Mouse (Mus musculus) NIH3T3 (cell line): ENCODE measurements around the gene Dgka.
"Not testable (repeated sequence)": the region's sequence is repeated elsewhere in the genome, so short reads cannot be mapped to it uniquely, and the experiment has no call there.

Experiments used
- DNase-seq: peaks from one replicate; pipeline ENCODE4 v3.0.0-alpha.2; 2012; ENCODE audit warnings: low read depth

Dgka gene

DNA sequence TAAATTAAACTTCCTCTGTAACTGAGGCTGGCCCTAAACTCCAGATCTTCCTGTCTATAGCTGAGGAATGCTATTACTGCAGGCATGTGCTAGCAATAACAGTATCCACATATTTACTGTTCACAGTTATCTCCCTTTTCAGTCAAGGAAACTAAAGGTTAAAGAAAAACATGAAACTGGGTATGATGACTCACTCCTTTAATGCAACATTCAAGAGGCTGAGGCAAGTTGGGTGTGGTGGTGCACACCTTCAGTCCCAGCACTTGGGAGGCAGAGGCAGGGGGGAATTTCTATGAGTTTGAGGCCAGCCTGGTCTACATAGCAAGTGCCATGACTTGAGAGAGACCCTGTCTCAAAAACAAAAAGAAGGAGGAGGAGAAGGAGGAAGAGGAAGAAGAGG, 12.7 kb downstream of the Dgka start:
- DNase-seq = peak; percentile 38

DNA sequence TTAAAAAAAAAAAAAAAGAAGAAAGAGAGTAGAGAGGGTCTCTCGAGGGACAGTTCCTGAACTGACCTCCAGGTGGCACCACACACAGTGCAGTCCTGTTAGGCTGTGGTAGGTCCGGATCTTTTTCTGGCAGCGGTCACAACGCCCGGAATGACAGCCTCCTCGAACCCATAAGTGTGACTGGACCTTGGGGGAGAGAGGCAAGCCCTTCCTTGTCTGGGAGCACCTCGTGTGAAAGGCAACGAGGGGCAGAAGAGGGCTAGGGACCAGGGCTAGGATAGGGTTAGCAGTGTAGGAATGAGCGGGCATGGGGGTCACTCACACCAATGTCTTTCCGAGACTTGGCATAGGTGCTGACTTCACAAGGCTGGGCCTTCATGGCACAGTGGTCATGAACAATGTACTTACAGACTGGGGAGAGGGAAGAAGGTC, 13.6 kb downstream of the Dgka start:
- peak; percentile 86 for DNase-seq

DNA sequence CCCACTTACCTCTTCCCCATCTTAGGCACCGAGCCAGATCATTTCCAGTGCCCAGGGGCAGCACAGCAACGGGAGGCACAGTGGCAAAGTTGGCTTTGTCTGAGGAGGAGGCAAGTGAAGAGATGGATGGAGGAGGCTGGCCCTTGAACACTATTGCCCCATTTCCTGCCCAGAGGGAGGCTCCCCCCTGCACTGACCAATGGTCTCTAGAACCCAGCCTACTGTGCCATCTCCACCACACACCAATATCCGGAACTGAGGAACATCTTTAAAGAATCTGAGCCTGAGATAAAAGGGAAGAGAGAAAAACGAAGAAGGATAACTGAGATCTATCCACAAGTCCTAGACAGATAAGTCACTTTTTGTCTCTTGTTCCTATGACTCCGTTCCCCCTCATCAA, 16.6 kb downstream of the Dgka start:
- no peak for DNase-seq

GRCm38 (mm10) chr10:128725466-128725865, 19.2 kb downstream of the Dgka start:
- DNase-seq = not testable (repeated sequence)

DNA sequence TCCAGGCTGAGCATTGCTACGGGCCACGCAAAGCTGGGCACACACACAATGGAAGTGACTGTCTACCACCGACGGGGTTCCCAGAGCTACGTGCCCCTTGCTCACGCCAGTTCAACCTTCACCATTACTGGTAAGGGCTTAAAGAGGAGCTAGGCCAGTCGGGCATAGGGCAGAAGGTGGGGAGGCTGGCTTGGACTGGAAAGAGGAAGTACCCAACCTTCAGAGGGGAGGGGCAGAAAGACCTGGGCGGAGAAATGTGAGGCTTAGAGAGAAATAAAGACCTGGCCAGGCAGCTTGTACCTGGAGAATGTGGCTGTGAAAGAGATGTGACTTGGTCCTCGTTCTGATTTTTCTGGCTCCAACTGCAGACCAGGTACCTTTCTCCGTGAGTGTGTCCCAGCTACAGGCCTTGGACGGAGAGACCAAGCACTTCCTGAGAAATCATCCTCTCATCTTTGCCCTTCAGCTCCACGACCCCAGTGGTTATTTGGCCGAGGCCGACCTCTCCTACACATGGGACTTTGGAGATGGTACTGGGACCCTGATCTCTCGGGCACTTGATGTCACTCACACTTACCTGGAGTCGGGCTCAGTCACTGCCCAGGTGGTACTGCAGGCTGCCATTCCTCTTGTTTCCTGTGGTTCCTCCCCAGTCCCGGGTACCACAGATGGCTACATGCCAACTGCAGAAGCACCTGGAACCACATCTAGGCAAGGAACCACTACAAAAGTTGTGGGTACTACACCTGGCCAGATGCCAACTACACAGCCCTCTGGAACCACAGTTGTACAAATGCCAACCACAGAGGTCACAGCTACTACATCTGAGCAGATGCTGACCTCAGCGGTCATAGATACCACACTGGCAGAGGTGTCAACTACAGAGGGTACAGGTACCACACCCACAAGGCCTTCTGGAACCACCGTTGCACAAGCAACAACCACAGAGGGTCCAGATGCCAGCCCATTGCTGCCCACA, 28.8 kb downstream of the Dgka start:
- DNase-seq = no peak

GRCm38 (mm10) chr10:128711318-128711717, 33.3 kb downstream of the Dgka start:
- not testable (repeated sequence) for DNase-seq

DNA sequence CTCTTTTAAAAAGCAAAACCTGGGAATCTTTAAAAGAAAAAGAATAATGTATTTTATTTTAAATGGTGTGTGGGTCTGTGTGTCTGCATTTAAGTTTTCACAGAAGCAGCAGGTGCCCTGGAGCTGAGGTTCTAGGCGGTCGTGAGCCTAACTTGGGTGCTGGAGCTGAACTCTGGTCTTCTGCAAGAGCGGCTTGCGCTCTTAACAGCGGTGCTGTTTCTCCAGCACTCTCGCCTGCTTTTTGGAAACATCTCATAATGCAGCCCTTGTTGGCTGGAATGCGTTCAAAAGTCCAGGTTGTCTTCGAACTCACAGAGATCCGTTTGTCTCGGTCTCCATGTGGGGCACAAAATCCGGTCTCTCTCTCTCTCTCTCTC, 39.4 kb downstream of the Dgka start:
- peak; percentile 42 for DNase-seq

DNA sequence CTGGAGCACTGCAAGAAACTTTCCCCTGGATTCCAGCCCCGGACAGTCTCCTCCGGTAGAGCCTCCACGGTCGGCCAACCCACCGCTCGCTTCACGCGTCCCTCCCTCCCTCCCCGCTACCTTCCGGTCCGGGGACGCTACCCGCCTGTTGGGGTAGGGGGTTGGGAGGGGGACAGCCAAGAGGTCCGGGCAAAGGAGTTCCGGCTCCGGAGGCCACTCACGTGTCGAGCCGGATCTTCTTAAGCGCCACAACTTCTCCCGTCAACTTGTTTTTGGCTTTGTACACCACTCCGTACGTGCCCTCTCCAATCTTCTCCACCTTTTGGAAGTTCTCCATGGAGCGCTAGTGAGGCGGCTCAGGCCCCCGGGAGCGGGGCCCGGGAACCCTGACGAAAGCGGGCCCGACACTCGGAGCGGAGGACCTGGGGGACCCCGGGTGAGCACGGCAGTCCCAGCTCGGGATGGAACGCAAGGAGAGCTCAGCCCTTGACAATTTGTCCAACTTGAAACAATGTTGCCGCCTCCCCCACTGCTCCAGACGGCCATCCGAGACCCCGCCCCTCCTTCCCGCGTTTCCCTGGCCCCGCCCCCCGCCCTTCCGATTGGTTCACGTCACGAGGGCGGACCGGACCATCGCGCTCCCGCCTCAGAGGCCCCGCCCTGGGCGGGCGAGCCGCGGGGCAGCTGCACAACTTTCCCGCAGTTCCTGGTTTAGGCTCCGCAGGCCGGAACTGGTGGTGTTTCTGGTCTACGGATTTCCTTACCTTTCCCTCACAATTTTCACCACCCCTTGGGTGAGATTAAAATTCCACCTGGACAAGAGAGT, 40.0 kb downstream of the Dgka start, which contains the start of gene Cdk2:
Gene Cdk2, minus strand, starts transcription at position 541 of the 826 bp plus-strand sequence.
- DNase-seq = peak; percentile 98

DNA sequence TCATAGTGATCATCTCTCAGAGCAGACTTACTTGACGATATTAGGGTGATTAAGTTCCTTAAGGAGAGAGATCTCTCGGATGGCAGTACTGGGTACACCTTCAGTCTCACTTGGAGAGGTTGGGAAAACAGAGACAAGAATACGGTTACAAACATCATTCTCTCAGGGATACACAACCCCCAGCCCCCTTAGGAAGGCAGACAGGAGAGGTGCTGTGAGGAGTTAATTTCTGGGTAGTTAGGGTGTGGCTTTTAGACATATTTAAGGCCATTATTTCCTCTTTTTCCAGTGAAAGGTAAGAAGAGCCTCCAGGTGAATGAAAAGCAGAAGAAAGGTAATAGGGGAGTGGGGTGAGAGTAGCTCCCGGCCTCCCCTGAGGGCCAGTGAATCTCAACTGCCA, 40.8 kb downstream of the Dgka start, which contains the start of gene Pmel:
Gene Pmel, plus strand, starts transcription at position 301 of the 400 bp plus-strand sequence.
- DNase-seq = no peak

DNA sequence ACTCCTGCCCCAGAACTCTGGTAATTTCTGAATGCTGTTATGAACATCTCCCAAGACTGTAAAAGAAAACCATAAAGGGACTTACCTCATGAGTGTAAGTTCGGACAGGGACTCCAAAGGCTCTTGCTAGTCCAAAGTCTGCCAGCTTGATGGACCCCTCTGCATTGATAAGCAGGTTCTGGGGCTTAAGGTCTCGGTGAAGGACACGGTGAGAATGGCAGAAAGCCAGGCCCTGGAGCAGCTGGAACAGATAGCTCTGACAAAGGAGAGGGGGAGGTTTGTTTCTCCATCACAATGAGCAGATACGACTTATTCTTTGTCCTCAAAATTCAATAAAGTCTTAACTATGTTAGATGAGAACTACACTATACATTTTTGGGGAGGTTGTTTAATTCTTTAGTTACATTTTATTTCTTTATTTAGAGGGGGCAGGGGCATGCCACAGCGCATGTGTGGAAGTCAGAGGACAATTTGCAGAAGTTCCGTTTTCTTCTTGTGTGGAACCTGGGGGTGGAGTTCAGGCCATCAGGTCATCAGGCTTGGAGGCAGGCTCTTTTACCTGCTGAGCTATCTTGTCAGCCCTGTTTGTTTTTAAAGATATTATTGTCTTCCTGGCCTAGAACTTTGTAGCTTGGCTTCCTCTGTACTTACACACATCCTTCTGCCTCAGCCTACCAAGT, 42.2 kb downstream of the Dgka start:
- no peak for DNase-seq

GRCm38 (mm10) chr10:128700712-128701111, 43.9 kb downstream of the Dgka start:
- no peak for DNase-seq

DNA sequence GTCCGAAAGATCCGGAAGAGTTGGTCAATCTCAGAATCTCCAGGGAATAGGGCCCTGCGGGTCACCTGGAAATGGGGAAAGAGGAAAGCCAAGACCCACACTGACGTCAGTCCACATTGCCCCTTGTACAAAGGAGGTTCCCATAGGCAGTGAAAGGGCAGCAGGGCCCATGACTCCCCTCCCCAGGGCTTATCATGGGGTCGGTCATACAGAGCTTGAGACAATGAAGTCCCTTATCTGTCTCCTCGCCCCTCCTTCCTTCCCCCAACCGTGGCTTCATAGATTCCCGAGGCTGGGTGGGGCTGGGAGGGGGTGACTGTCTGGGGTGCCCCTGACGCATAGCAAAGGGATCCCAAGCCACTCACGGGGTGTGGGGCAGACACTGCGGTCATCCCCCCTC, 45.0 kb downstream of the Dgka start:
- no peak for DNase-seq

- no peak for DNase-seq
Measured at GRCm38 (mm10) chr10:128699006-128699405, 45.6 kb downstream of the Dgka start.

- DNase-seq = peak; percentile 33
Measured at GRCm38 (mm10) chr10:128697072-128697725, 47.5 kb downstream of the Dgka start.

DNA sequence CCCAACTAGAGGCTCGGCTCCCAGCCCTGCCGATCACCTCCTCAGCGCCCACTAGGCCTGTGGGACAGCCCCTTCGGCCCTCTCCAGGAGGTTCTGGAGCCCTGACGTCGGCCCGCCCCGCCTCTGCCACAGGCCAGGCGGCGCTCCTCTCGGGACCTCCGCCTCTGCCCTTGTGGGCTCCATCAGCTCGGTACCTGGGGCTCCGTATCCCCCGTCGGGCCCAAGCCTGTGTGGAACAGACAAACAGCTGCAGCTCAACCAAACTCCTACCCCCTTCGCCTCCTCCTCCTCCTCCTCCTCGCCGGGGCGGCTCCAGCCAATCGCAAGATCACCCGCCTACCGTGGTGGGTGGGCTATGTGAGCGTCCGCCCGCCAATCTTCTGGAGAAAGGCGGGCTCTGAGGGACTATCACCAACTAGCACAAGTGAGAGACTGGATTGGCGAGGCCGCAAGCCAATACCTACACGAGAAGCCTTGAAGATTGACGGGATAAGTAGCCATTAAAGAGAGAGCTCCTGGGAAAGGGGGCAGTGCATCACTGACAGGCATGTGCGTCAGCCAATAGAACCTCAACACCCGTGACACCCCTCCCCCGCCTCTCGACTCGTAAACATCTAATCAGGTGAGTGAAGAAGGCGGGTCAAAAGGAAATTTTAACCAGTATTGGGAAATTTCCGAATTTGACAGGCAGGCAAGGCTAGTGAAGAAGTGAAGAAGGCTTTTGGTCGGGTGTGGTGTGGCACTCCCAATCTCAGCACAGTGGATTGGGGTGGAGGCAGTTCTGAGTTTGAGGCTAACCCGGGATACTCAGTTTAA, 48.5 kb downstream of the Dgka start, which contains the start of gene Rab5b:
Gene Rab5b, minus strand, starts transcription at position 273 of the 816 bp plus-strand sequence.
- peak; percentile 100 for DNase-seq

DNA sequence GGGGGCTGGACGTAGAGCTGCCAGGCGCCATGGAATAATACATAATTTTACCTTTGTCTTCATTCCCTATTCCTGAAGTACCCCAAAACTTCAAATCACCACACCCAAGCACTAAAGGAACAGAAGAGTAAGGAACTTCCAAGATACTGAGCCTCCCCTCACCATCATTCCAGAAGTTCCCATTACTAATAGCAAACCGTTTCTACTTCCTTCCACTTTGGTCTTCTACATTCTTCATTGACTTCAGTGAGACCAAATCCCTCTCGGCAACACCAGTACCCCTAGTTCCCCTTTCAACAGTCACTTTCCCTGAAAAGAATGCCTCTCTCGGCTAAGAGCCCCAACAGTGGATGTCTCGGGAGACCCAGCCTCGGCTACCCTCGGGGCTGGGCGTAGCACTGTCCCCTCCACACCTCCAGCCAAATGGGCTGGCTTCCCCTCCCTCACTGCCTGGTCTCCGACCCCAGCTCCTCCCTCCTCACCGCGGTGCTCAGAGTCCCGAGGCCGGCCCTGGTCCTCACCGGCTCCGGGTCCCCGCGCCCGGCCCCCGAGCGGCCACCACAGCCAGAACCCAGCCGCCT, 49.2 kb downstream of the Dgka start:
- no peak for DNase-seq

GRCm38 (mm10) chr10:128674469-128675008, 70.1 kb downstream of the Dgka start:
- peak; percentile 81 for DNase-seq

- DNase-seq = peak; percentile 86
Measured at GRCm38 (mm10) chr10:128673763-128674468, 70.7 kb downstream of the Dgka start, which contains the start of gene Suox. TSS of gene Suox (minus strand) at chr10:128674073.

- no peak for DNase-seq
Measured at GRCm38 (mm10) chr10:128671148-128671547, 73.5 kb downstream of the Dgka start.
